Mouse (Mus musculus) heart, postnatal 0 days (tissue): ENCODE measurements around the gene Hist1h4b. TPM values are rescaled to one million over a fixed set of nuclear protein-coding genes. Genes with fewer than 3 reads are reported as not detected.

ENCODE experiments used
- ATAC-seq: fragments of 200-750 bp; cut with Nextera tagmentation; 2 replicates; pipeline ENCODE4 v1.8.0; 2017; ENCODE audit warnings: low read depth, moderate number of reproducible peaks, moderate library complexity; ENCODE audit not compliant: insufficient read depth
- DNase-seq: peaks from one replicate; pipeline ENCODE4 v3.0.0-alpha.2; 2016; ENCODE audit warnings: low spot score
- H3K27ac ChIP-seq: fragments of 300-500 bp; sonication (generic); 2 replicates; pipeline ENCODE4 v1.5.1; 2014; ENCODE audit warnings: low read depth, mild to moderate bottlenecking
- H3K27me3 ChIP-seq: fragments of 300-500 bp; sonication (generic); 2 replicates; pipeline ENCODE4 v1.6.1; 2014; ENCODE audit warnings: low read length, mixed read lengths; ENCODE audit not compliant: control insufficient read depth, insufficient read depth
- H3K36me3 ChIP-seq: fragments of 300-500 bp; sonication (generic); replicated peaks from 2 replicates; pipeline ENCODE4 v1.6.1; 2014; ENCODE audit warnings: low read length, mixed read lengths; ENCODE audit not compliant: control insufficient read depth, insufficient read depth
- H3K4me1 ChIP-seq: fragments of 300-500 bp; sonication (generic); 2 replicates; pipeline ENCODE4 v1.6.1; 2014; ENCODE audit warnings: antibody characterized with exemption; ENCODE audit not compliant: control insufficient read depth, insufficient read depth
- H3K4me2 ChIP-seq: fragments of 300-500 bp; sonication (generic); 2 replicates; pipeline ENCODE4 v1.6.1; 2014; ENCODE audit warnings: low read depth, mild to moderate bottlenecking, low read length, moderate library complexity
- H3K4me3 ChIP-seq: fragments of 300-500 bp; sonication (generic); 2 replicates; pipeline ENCODE4 v1.5.1; 2014; ENCODE audit warnings: low read depth, low read length
- H3K9ac ChIP-seq: fragments of 300-500 bp; sonication (generic); replicated peaks from 2 replicates; pipeline ENCODE4 v1.6.1; 2014; ENCODE audit warnings: low read depth, low read length, mixed read lengths
- H3K9me3 ChIP-seq: fragments of 300-500 bp; sonication (generic); replicated peaks from 2 replicates; pipeline ENCODE4 v1.6.1; 2016; ENCODE audit warnings: low read length; ENCODE audit not compliant: control insufficient read depth
- CTCF ChIP-seq: IDR thresholded peaks from 2 replicates; pipeline ENCODE4 v1.5.1; 2016; ENCODE audit warnings: antibody characterized with exemption, control low read depth, low read depth
- EP300 ChIP-seq: IDR thresholded peaks from 2 replicates; pipeline ENCODE4 v1.6.1; 2016; ENCODE audit warnings: antibody characterized with exemption, low read depth
- WGBS: fragments of 180-500 bp; shearing (Covaris S2); extraction: QIAGEN DNeasy Blood & Tissue Kit; methylation state at CpG from one replicate; pipeline ENCODE4 v1.1.7; 2014; 5-methylcytosine and 5-hydroxymethylcytosine counted together
- polyA plus RNA-seq: library from polyadenylated mRNA; unstranded; fragments of >200 nt; fragmentation: Nextera tagmentation; extraction: Ambion mirVana; gene quantifications from 2 replicates; pipeline ENCODE4 v1.2.1, GENCODE M21; 2015
- total RNA-seq: library from RNA; depleted of rRNA; stranded (reverse); fragments of >200 nt; gene quantifications from 2 replicates; pipeline ENCODE4 v1.2.3, GENCODE M21; 2014; ENCODE audit warnings: low replicate concordance

Hist1h4b gene
- total and polyA plus RNA-seq, 2 experiments from 2014 or later, result 0.46 to 267 TPM

GRCm38 (mm10) chr13:23740256-23740840, 16.5 kb upstream of the Hist1h4b start:
- 32% methylated on average over 13 of the region's 13 CpGs for WGBS
- H3K9ac ChIP-seq, result peak overlapping the region; percentile 96
- H3K9me3 ChIP-seq, result no peaks in the 10 kb centered on the region
- DNase-seq (no peak), ATAC-seq (no peak)
- no peaks in the 10 kb centered on the region for H3K36me3 ChIP-seq
- H3K4me2 ChIP-seq, result peak overlapping the region; percentile 97
- H3K4me3 ChIP-seq, result peak overlapping the region; percentile 72
- no peak for TF ChIP-seq CTCF
- TF ChIP-seq EP300, result no peak
- peak overlapping the region; percentile 97 for H3K27ac ChIP-seq
- H3K27me3 ChIP-seq, result no peaks in the 10 kb centered on the region
- H3K4me1 ChIP-seq, result peaks cover 8% of the 10 kb centered on the region; the same call in 1 of the 2 replicates

- Histone ChIP-seq H3K4me1 (peaks cover 12% of the 10 kb centered on the region), H3K36me3 (no peaks in the 10 kb centered on the region), H3K9ac (no peak overlapping the region), H3K9me3 (no peaks in the 10 kb centered on the region), H3K27me3 (no peaks in the 10 kb centered on the region), H3K27ac (peak overlapping the region; percentile 97; the same call in 1 of the 2 replicates), H3K4me3 (peak overlapping the region; percentile 72; the same call in 1 of the 2 replicates), H3K4me2 (peak overlapping the region; percentile 97)
- no peak for ATAC-seq
- TF ChIP-seq EP300, result no peak
- no peak for TF ChIP-seq CTCF
- 67% methylated on average over 5 of the region's 5 CpGs for WGBS
- DNase-seq, result no peak
These were observed 15.9 kb upstream of the Hist1h4b start for GRCm38 (mm10) chr13:23740910-23741309.

GRCm38 (mm10) chr13:23742007-23742406, 14.8 kb upstream of the Hist1h4b start:
- H3K4me1 ChIP-seq, result peaks cover 13% of the 10 kb centered on the region
- no peak for TF ChIP-seq CTCF
- TF ChIP-seq EP300, result no peak
- ATAC-seq, result no peak
- no peaks in the 10 kb centered on the region for H3K27me3 ChIP-seq
- no peaks in the 10 kb centered on the region for H3K36me3 ChIP-seq
- H3K9ac ChIP-seq, result no peak overlapping the region
- no peak overlapping the region for H3K27ac ChIP-seq
- H3K4me3 ChIP-seq, result no peak overlapping the region
- DNase-seq, result no peak
- no peaks in the 10 kb centered on the region for H3K9me3 ChIP-seq
- H3K4me2 ChIP-seq, result no peak overlapping the region

GRCm38 (mm10) chr13:23743215-23743614, 13.6 kb upstream of the Hist1h4b start:
- Histone ChIP-seq H3K27ac (no peak overlapping the region), H3K9me3 (no peaks in the 10 kb centered on the region), H3K9ac (no peak overlapping the region), H3K4me1 (peaks cover 19% of the 10 kb centered on the region), H3K27me3 (no peaks in the 10 kb centered on the region), H3K4me3 (no peak overlapping the region), H3K36me3 (no peaks in the 10 kb centered on the region), H3K4me2 (no peak overlapping the region)
- TF ChIP-seq CTCF (no peak), EP300 (no peak)
- DNase-seq (no peak), ATAC-seq (no peak)
- WGBS, result 81% methylated on average over 5 of the region's 5 CpGs

- no peak for TF ChIP-seq EP300
- Histone ChIP-seq H3K4me2 (peak overlapping the region; percentile 60; the same call in 1 of the 2 replicates), H3K27ac (no peak overlapping the region), H3K36me3 (no peaks in the 10 kb centered on the region), H3K4me1 (peaks cover 19% of the 10 kb centered on the region), H3K9ac (peak overlapping the region; percentile 46; the same call in 1 of the 2 replicates), H3K9me3 (no peaks in the 10 kb centered on the region), H3K27me3 (no peaks in the 10 kb centered on the region), H3K4me3 (peak overlapping the region; percentile 38; the same call in 1 of the 2 replicates)
- WGBS, result 50% methylated on average over 4 of the region's 4 CpGs
- DNase-seq (no peak), ATAC-seq (no peak)
These were observed 12.8 kb upstream of the Hist1h4b start for GRCm38 (mm10) chr13:23743963-23744362.
